Mouse (Mus musculus) cerebellum, postnatal 14 days (tissue): ENCODE data around the gene Polr3b.

Source experiments
- DNase-seq, 2 experiments: peaks; one replicate each; pipeline ENCODE4 v3.0.0; 2021; ENCODE audit warnings: mixed read lengths in 2 of 2

Gene Polr3b

GRCm38 (mm10) chr10:84711940-84712339 lies 89.8 kb downstream of the Polr3b start:
- DNase-seq = no peak

DNA sequence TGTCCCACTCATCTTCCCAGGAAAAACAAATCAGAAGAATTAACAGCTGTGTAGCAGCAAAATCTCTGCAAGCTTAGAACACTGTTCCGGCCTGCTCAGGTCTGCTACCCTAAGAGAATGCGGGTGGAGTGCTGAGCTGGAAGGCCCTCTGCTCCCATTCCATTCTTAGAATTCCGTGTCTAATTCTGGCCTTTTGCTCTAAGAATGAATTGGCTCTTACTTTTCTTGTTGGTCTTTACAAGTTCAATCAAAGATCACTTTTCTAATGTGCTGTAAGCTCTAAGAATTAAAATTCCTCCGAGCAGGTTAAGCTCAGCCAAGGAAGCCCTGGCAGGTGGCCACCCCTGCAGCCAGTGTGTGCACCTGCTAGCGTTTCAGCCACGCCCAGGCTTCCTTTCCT lies 90.4 kb downstream of the Polr3b start:
- peak in 1 of 2 experiments; percentile 20 for DNase-seq

DNA sequence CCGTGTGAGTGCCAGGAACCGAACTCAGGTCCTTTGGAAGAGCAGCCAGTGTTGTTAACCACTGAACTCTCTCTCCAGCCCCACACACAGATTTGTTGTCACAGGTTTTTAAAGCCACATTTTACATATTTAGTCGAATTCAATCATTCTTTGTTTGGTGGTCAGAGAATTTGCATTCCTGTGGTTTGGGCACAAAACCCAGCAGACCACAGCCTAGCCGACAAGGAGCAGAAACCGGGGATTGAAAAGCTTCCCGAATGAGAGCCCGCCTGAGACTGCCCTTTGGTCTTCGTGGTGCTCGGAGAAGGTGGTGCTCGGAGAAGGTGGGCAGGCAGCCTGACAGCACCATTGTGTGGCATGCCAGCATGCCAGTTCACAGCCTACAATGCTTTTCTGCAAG lies 91.0 kb downstream of the Polr3b start:
- DNase-seq = no peak

DNA sequence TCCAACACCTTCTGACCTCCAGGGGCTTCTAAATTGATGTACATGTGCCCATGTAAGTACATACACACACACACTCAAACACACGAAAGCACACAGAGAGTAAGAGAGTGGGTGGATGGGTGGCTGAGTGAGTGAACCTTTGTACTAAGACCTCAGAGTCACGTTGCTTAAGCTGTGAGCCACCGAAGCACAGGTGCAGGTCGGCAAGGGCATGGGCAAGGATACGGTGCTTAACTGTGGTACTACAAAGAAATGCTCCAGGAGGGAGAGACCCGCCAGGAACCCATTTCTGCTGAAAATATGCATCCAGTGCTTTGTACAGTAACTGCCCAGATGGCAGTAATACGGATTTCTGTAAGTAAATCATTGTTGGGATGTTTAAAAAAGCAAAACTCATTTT lies 93.5 kb downstream of the Polr3b start:
- no peak for DNase-seq

DNA sequence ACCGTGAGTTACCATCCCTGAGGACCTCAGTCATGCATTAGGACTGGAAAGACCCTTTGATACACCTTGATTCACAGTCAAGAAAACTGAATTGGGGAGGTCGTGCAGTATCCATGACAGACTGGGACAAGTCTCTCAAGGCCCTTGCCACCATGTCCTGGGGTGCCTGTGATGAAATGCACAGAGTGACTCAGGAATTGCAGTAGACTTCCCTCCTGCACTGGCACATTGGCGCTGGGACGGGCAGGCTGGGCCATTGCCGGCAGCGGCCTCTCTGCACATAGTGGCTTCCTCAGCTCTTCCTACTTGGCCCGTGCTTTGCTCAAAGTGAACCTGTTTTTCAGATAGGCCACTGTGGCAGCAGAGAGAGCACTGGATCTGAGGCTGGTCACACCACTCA lies 94.5 kb downstream of the Polr3b start:
- no peak for DNase-seq

- no peak for DNase-seq
Observed at GRCm38 (mm10) chr10:84722711-84723110, 100.6 kb downstream of the Polr3b start.

DNA sequence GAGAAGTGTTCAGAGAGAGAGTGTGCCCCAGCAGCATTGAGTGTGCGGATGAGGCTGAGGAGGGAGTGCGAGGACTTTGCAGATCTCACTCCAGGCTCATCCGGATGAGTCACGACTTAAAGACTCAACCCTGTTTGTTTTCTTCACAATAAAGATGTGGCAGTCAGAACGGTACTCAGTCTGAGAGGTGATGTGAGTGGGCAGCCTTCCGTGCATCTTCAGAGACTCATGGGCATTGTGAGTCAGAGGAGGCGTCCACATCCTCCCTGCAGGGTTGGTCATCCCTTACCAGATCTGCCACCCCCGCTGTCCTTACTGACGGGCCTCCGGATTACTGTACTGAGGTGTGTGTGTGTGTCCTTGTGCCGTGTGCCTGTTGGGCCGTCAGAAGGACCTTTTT lies 104.9 kb downstream of the Polr3b start:
- no peak for DNase-seq

GRCm38 (mm10) chr10:84727760-84728159 lies 105.7 kb downstream of the Polr3b start:
- no peak for DNase-seq

GRCm38 (mm10) chr10:84730078-84730477 lies 108.0 kb downstream of the Polr3b start:
- DNase-seq = no peak

- DNase-seq = no peak
Observed at GRCm38 (mm10) chr10:84730956-84731355, 108.9 kb downstream of the Polr3b start.

GRCm38 (mm10) chr10:84733511-84733910 lies 111.4 kb downstream of the Polr3b start:
- no peak for DNase-seq

GRCm38 (mm10) chr10:84754851-84755785 lies 133.0 kb downstream of the Polr3b start:
- DNase-seq = peak in 1 of 2 experiments; percentile 33

GRCm38 (mm10) chr10:84755786-84756203 lies 133.7 kb downstream of the Polr3b start, which contains the start of gene Rfx4:
Gene Rfx4 (plus strand): TSS chr10:84756062.
- DNase-seq = no peak

DNA sequence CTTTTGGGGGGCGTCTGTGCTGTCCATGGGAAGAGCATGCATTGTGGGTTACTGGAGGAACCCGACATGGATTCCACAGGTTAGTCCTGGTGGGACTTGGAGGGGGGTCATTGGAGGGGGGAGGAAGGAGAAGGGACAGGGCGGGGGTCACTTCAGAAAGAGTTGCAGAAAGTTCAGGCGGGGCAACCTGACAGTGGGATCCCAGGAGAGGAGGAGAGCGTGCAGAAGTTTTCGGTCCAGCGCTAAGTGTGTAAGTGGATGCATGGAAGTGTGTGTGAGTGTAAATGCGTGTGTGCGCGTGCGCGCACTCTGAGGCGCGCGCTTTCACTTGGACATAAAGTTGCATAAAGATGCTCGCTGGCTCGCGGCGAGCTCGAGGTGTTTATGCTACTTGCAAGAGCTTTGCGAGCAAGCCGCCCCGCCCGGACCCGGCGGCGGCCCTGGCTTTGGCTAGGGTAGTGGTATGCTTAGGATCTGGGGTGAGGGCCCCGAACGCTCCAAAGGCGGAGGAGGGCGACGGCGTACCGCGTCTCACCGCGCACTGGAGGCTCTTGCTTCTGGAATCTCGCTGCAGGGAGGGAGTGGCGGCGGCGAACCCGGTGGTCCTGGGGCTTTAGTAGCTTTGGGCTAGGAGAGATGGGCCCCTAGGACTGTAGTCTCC lies 134.5 kb downstream of the Polr3b start:
- DNase-seq = no peak

GRCm38 (mm10) chr10:84757426-84758199 lies 135.5 kb downstream of the Polr3b start:
- DNase-seq = no peak

DNA sequence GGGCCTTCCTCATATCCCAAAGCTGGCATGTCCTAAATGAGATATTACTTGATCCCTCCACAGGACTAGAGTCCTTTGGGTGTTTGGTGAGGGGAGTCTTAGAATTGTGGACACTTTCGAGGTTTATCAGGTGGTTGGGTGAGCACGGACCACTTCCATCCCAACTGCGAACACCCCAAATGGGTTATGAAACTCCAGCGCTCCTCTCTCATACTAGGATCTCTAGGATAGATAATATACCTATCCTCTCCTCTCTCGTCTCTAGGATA lies 136.0 kb downstream of the Polr3b start:
- no peak for DNase-seq

DNA sequence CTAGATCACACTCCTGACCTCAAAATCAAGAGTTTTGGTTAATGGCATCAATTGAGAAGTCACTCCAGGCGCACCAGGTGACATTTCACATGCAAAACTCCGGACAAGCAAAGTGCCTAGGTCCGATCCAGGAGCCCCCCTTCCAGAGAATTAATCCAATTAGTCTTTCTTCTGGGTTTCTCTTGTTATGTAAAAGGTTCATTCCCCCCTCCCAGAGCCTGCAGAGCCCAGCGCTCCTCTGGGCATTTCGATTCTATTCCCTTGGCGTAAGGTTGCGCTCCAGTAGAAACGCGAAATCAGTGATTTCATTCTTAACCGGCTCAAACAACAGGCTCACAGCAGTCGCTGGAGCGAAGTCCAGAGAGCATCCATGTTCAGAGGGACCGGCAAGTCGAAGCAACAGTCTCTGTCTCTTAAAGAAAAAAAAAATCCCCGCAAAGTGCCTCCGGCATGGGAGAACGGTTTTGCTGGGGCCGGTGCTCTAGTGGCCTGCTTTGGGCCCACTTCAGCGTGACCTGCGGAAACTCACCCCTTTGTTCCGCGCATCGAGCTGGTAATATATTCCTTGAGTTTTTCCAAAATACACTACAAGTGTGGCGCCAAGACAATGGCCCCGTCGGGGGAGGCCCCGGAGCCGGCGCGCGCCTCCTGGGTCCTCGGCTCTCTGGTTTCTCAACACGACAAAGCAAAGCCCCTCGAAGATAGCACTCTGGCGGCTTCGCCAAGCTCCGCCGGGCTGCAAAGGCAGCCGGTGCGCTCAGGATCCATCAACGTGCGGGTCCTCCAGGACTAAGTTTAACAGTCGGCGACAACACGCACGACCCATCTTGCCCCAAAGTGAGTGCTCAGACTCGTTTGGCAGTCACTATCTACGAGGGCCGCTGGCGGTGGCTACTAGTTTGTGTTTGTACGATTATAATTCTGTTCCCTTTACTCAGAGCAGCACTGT lies 136.7 kb downstream of the Polr3b start:
- no peak for DNase-seq

DNA sequence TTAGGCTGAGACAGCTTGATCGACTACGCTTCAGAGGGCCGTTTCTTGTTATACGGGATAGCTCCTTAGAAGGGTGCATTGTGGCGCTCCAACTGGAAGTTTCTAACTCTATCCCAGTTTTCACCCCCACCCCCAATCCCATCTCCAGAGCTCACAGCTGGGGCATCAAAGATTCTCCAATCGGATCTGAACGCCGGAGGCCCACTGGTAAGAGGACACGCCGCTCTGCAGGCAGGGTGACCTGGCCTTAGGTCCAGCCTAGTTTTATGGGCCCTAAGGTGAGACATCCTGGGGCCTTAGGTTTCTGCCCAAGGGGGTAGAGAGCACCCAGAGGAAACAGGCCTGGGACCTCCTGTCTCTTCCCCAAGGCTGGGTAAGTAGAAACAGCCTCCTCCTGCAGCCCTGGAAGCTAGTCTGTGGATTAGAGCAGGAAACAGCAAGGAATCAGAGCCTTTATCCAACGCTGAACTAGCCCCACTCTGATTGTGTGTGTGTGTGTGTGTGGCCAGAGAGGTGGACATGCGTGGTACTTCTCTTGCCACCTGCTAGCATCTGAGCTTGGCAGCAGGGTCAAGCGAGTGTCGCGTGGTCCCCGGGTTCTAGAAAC lies 137.5 kb downstream of the Polr3b start:
- DNase-seq = no peak

- DNase-seq = peak; percentile 25 to 32
Observed at GRCm38 (mm10) chr10:84760118-84761111, 138.3 kb downstream of the Polr3b start.

DNA sequence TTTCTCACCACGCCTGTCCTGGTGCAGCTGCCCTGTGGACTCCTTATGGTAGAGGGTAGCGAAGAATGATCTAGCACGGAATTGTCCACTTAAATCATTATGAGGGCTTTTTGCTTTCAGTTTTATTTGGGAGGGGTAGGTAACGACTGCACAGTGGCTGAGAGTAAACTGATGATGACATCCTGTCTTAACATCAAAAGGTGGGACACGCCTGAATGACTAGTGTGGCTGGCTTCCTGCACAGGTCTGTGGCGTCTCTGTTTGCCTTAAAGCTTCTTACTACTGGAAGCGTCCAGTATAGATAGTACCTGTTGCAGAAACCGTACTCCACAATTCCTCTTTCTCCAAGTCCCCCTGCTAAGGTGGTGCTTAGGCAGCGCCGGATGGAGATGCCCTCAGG lies 146.7 kb downstream of the Polr3b start:
- no peak for DNase-seq
